Mouse (Mus musculus): ENCODE results near the gene AI593442. TPM values are rescaled to one million over a fixed set of nuclear protein-coding genes. Genes with fewer than 3 reads are reported as not detected.

Gene AI593442
- 41.0 and 42.1 TPM in 2 replicates for total RNA-seq (2014; rRNA removed)
- polyA plus RNA-seq (2015; fragmentation: Nextera tagmentation; extraction: Ambion mirVana): 101 and 102 TPM in 2 replicates

DNA sequence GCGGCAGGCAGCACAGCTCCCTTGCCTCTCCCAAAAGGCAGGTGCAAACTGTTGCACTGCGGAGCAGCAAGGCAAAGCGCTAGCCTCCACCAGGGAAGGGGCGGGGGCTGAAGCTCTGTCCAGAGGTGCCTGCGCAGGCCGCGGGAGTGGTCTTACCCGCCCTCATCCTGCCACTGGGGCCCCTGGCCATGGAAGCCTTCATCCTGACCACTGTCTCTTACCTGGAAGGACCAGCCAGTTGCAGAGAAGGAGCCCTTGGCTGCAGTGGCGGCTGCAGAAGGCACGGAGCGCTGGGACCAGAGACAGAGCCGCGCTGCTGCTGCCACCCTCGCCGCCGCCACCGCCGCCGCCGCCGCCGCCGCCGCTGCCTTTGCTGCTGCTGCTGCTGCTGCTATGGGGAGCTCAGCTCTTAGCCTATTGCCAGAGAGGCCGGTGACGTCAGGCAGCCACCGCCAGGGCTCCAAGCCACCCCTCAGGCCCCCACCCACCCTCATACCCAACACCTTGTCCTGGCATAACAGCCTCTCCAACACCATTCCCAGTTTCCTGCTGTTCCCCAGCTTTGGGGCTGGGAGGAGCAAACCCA lies at the start of gene AI593442:
AI593442 (minus strand) TSS at position 419 of the 586 bp plus-strand sequence.
- Histone ChIP-seq H3K27ac (peak within 1 kb of the TSS; percentile 90), H3K4me2 (ENCODE audit: low read depth, low read length) (peak within 1 kb of the TSS; percentile 83), H3K9me3 (ENCODE audit: low read length) (no peaks in the 10 kb centered on the region), H3K27me3 (ENCODE audit: insufficient read depth, low read length) (no peaks in the 10 kb centered on the region; the same call in 1 of the 2 replicates), H3K36me3 (ENCODE audit: insufficient read depth, low read length) (no peaks in the 10 kb centered on the region), H3K4me1 (ENCODE audit: insufficient read depth, low read length) (peaks cover 8% of the 10 kb centered on the region; the same call in 1 of the 2 replicates), H3K9ac (replicated peaks; ENCODE audit: low read length) (peak within 1 kb of the TSS; percentile 76), H3K4me3 (ENCODE audit: low read length) (peak within 1 kb of the TSS; percentile 59)
- DNase-seq (ENCODE audit: low spot score) (peak; percentile 82), ATAC-seq (peak; percentile 89)
- 2% methylated on average over 23 of the region's 27 CpGs for WGBS
- no peak for TF ChIP-seq CTCF (IDR thresholded peaks at IDR 0.05; ENCODE audit: low read depth)

- DNase-seq (ENCODE audit: low spot score): no peak
- no peak for ATAC-seq
- H3K4me3 ChIP-seq (ENCODE audit: low read length): no peak overlapping the region
- H3K27me3 ChIP-seq (ENCODE audit: insufficient read depth, low read length): no peaks in the 10 kb centered on the region
- H3K9ac ChIP-seq (replicated peaks; ENCODE audit: low read length): no peak overlapping the region
- H3K27ac ChIP-seq: no peak overlapping the region
- H3K36me3 ChIP-seq (ENCODE audit: insufficient read depth, low read length): no peaks in the 10 kb centered on the region
- TF ChIP-seq CTCF (IDR thresholded peaks at IDR 0.05; ENCODE audit: low read depth): no peak
- WGBS: 86% methylated on average over 5 of the region's 5 CpGs
- H3K4me2 ChIP-seq (ENCODE audit: low read depth, low read length): no peak overlapping the region
- no peaks in the 10 kb centered on the region for H3K4me1 ChIP-seq (ENCODE audit: insufficient read depth, low read length)
- no peaks in the 10 kb centered on the region for H3K9me3 ChIP-seq (ENCODE audit: low read length)
Observed at GRCm38 (mm10) chr9:52728806-52729205, 49.2 kb upstream of the AI593442 start.

DNA sequence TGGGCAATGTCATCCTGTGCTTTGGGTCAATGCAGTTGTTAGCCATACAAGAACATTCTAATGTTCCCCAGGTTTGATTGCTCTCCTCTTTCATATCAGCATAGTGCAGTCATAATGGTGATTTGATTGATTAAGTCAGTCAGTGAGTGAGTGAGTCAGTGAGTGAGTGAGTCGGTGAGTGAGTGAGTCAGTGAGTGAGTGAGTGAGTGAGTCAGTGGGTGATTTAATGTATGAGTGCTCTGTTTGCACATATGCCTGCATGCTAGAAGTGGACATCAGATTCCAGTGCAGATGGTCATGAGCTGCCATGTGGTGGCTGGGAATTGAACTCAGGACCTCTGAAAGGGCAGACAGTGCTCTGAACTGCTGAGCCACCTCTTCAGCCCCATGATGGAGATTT lies 43.0 kb upstream of the AI593442 start:
- Histone ChIP-seq H3K9ac (replicated peaks; ENCODE audit: low read length) (no peak overlapping the region), H3K27me3 (ENCODE audit: insufficient read depth, low read length) (no peaks in the 10 kb centered on the region), H3K27ac (no peak overlapping the region), H3K4me1 (ENCODE audit: insufficient read depth, low read length) (0 out of 2 replicates have a peak, but pooled peaks cover 8% of the 10 kb centered on the region), H3K9me3 (ENCODE audit: low read length) (no peaks in the 10 kb centered on the region), H3K4me2 (ENCODE audit: low read depth, low read length) (no peak overlapping the region), H3K36me3 (ENCODE audit: insufficient read depth, low read length) (no peaks in the 10 kb centered on the region), H3K4me3 (ENCODE audit: low read length) (no peak overlapping the region)
- 74% methylated on average over 1 of the region's 1 CpGs for WGBS
- DNase-seq (ENCODE audit: low spot score): no peak
- ATAC-seq: no peak
- TF ChIP-seq CTCF (IDR thresholded peaks at IDR 0.05; ENCODE audit: low read depth): no peak

GRCm38 (mm10) chr9:52719562-52719961 lies 40.0 kb upstream of the AI593442 start:
- H3K27me3 ChIP-seq (ENCODE audit: insufficient read depth, low read length): no peaks in the 10 kb centered on the region
- DNase-seq (ENCODE audit: low spot score): peak; percentile 24
- ATAC-seq: no peak

GRCm38 (mm10) chr9:52680036-52680435 lies 456 bp upstream of the AI593442 start:
- peak overlapping the region; percentile 76 for H3K9ac ChIP-seq (replicated peaks; ENCODE audit: low read length)
- H3K36me3 ChIP-seq (ENCODE audit: insufficient read depth, low read length): no peaks in the 10 kb centered on the region
- peak overlapping the region; percentile 90 for H3K27ac ChIP-seq
- DNase-seq (ENCODE audit: low spot score) (no peak), ATAC-seq (no peak)
- H3K4me3 ChIP-seq (ENCODE audit: low read length): peak overlapping the region; percentile 59
- H3K4me1 ChIP-seq (ENCODE audit: insufficient read depth, low read length): peaks cover 8% of the 10 kb centered on the region; the same call in 1 of the 2 replicates
- TF ChIP-seq CTCF (IDR thresholded peaks at IDR 0.05; ENCODE audit: low read depth): no peak
- 44% methylated on average over 5 of the region's 5 CpGs for WGBS
- H3K4me2 ChIP-seq (ENCODE audit: low read depth, low read length): peak overlapping the region; percentile 83
- no peaks in the 10 kb centered on the region for H3K9me3 ChIP-seq (ENCODE audit: low read length)
- H3K27me3 ChIP-seq (ENCODE audit: insufficient read depth, low read length): no peaks in the 10 kb centered on the region; the same call in 1 of the 2 replicates

More at GRCm38 (mm10) chr9:52719562-52719961, 40.0 kb upstream of the AI593442 start:
- H3K4me2 ChIP-seq (ENCODE audit: low read depth, low read length): no peak overlapping the region
- no peak overlapping the region for H3K9ac ChIP-seq (replicated peaks; ENCODE audit: low read length)
- no peak overlapping the region for H3K4me3 ChIP-seq (ENCODE audit: low read length)
- no peaks in the 10 kb centered on the region for H3K9me3 ChIP-seq (ENCODE audit: low read length)
- 36% methylated on average over 2 of the region's 2 CpGs for WGBS
- no peak for TF ChIP-seq CTCF (IDR thresholded peaks at IDR 0.05; ENCODE audit: low read depth)
- H3K4me1 ChIP-seq (ENCODE audit: insufficient read depth, low read length): 0 out of 2 replicates have a peak, but pooled peaks cover 8% of the 10 kb centered on the region
- H3K36me3 ChIP-seq (ENCODE audit: insufficient read depth, low read length): no peaks in the 10 kb centered on the region
- no peak overlapping the region for H3K27ac ChIP-seq

DNA sequence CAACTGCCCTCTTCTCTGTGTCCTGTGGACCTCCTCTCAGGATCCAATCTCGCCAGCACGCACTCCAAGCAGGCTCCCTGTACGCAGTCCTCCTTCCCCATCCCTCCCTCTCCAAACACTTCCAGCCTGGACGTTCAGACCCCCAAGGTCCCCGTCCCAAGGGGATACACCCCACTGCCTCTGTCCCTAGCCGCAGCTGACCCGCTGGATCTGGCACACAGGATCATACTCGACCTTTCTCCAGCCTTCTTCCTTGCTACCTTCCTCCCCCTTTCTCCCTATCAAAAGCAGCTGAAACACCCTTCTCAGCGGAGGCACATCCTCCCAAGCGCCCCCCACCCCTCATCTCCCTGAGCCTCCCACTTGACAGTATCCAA lies 753 bp downstream of the AI593442 start:
- Histone ChIP-seq H3K36me3 (ENCODE audit: insufficient read depth, low read length) (no peaks in the 10 kb centered on the region), H3K4me3 (ENCODE audit: low read length) (peak overlapping the region; percentile 59), H3K4me1 (ENCODE audit: insufficient read depth, low read length) (peaks cover 8% of the 10 kb centered on the region; the same call in 1 of the 2 replicates), H3K27ac (peak overlapping the region; percentile 90), H3K9ac (replicated peaks; ENCODE audit: low read length) (peak overlapping the region; percentile 76), H3K27me3 (ENCODE audit: insufficient read depth, low read length) (no peaks in the 10 kb centered on the region; the same call in 1 of the 2 replicates), H3K4me2 (ENCODE audit: low read depth, low read length) (peak overlapping the region; percentile 83), H3K9me3 (ENCODE audit: low read length) (no peaks in the 10 kb centered on the region)
- DNase-seq (ENCODE audit: low spot score): no peak
- TF ChIP-seq CTCF (IDR thresholded peaks at IDR 0.05; ENCODE audit: low read depth): 0 out of 2 replicates have a peak, but pooled peaks have one; percentile 15
- 0% methylated on average over 10 of the region's 10 CpGs for WGBS
- ATAC-seq: peak; percentile 41

Data from hindbrain, postnatal 0 days (tissue).